Mouse (Mus musculus): ENCODE measurements around the gene Ank3.

Gene Ank3

GRCm38 (mm10) chr10:69962976-69963375 lies 564.4 kb downstream of the Ank3 start:
- DNase-seq (ENCODE audit: low read depth, low spot score), result no peak

DNA sequence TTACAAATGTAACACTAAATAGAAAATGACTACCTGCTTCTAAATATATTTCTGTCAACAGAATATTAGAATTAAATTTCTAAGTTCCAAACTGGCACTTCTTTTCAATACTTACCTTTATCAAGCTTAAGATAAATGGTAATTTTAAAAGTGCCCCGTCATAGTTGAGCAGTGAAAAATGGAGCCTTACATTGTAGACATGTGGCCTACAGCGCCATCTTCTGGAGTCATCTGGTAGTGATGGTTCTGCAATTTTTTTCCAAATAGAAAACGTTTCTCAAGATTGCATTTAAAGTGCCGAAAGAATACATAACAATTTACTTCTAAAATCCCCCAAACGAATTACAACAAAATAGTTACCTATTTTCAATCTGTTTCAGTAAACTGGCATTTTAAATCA lies 566.0 kb downstream of the Ank3 start:
- DNase-seq (ENCODE audit: low read depth, low spot score), result no peak

DNA sequence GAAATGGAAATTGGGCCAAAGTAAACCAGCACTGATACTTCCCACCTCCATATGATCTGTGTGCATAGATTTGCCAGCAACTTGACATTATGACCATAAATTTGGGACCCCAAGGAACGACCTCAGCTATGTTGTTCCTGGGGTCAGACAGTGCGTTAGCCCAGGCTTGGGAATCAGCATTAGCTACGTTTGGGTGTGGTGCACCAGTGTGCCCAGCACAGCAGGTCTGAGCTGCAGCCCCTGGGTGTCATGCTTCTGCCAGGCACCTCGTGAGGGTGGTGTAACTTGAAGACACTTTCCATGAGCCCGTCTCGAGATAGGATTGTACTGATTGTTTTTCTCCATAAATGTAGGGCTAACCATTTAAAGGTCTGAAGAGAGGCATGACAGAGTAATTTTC lies 566.5 kb downstream of the Ank3 start:
- no peak for DNase-seq (ENCODE audit: low read depth, low spot score)

GRCm38 (mm10) chr10:69967994-69968393 lies 569.4 kb downstream of the Ank3 start:
- DNase-seq (ENCODE audit: low read depth, low spot score), result no peak

GRCm38 (mm10) chr10:69979636-69980035 lies 581.1 kb downstream of the Ank3 start:
- no peak for DNase-seq (ENCODE audit: low read depth, low spot score)

GRCm38 (mm10) chr10:69981386-69982097 lies 583.0 kb downstream of the Ank3 start:
- no peak for DNase-seq (ENCODE audit: low read depth, low spot score)

- no peak for DNase-seq (ENCODE audit: low read depth, low spot score)
These were observed 584.1 kb downstream of the Ank3 start for GRCm38 (mm10) chr10:69982701-69983100.

DNA sequence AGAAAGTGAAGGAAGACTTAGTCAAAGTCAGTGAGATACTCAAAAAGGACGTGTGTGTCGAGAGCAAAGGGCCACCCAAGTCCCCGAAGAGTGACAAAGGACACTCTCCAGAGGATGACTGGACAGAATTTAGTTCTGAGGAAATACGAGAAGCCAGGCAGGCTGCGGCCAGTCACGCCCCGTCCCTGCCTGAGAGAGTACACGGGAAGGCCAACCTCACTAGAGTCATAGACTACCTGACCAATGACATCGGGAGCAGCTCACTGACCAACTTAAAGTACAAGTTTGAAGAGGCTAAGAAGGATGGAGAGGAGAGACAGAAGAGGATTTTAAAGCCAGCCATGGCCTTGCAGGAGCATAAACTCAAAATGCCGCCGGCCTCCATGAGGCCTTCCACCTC lies 588.9 kb downstream of the Ank3 start:
- no peak for DNase-seq (ENCODE audit: low read depth, low spot score)

DNA sequence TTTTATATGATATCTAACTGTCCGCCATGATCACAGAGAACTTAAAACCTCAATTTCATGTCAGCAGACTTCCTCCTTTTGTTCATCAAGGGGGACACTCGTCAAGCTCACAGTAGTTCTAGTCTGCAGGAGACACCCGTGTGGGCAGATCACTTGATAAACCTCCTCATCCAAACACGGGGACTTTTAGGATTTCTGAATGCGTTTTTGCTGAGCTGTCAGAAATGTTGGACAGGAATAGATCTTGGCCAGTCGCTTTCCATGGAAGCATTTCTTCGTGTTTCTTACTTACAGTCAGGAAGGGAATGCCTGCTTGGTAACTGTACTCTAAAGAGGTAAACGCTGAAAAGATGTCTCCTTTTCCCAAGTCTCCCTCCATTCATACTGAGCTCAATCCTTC lies 598.5 kb downstream of the Ank3 start:
- no peak for DNase-seq (ENCODE audit: low read depth, low spot score)

- no peak for DNase-seq (ENCODE audit: low read depth, low spot score)
These were observed 605.5 kb downstream of the Ank3 start for GRCm38 (mm10) chr10:70004058-70004457.

DNA sequence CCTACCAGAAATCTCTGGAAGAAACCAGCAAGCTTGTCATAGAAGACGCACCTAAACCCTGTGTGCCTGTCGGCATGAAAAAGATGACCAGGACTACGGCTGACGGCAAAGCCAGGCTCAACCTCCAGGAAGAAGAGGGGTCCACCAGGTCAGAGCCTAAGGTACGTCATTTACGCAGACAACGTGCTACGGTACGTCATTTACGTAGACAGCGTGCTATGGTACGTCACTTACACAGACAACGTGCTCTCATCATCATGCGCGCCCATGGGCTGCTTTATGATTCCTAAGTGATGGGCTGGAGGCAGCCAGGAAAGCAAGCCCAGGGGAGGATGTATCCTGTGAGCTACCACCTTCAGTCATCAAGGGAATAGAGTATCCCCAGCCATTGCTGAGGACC lies 606.3 kb downstream of the Ank3 start:
- no peak for DNase-seq (ENCODE audit: low read depth, low spot score)

DNA sequence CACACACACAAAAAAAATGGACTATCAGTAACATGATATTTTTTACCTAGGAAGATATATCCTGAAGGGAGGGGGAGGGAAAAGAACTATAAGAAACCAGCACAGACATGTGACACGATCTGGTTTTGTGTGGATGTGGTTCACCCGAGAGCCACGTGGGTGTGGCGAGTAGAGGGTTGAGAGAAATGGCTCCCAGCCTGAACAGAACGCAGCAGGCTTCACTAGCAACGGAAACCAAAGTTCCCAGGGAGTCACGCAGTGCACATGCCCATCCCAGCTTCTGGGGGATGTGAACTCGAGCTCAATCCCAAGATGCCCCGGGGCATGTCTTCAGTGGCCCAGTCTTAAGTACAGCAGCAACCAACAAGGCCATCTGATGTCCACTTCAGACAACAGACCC lies 607.8 kb downstream of the Ank3 start:
- no peak for DNase-seq (ENCODE audit: low read depth, low spot score)

DNA sequence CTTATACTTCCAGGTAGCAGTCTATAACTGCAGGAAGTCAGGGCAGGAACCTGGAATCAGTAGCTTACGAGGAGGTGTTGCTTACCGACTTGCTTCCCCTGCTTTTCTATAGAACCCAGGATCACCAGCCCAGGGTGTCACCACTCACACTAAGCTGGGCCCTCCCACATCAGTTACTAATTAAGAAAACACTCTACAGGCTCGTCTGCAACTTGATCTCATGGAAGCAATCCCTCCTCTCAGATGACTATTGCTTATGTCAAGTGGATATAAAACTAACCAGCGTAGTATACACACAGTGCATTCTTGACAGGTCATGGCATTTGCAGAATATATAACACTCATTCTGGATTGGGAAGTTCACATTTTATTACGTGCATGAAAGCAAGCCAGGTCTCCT lies 613.2 kb downstream of the Ank3 start:
- DNase-seq (ENCODE audit: low read depth, low spot score), result no peak

DNA sequence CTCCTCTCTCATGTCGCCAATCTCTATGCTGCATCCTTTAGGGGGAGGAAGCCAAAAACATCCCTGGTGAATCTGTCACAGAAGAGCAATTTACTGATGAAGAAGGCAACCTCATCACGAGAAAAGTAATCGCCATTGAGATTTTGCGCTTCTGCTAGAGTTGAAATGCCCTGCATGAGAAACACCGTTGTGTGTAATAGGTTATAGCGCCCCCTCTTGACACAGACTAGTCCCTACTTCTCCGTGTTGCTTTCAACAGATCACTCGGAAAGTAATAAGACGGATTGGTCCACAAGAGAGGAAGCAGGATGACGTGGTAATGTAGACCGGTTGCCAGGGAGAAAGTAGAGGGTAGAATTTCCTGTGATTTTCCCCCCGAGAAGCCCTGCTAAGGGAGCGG lies 615.4 kb downstream of the Ank3 start:
- DNase-seq (ENCODE audit: low read depth, low spot score), result no peak

- no peak for DNase-seq (ENCODE audit: low read depth, low spot score)
These were observed 616.6 kb downstream of the Ank3 start for GRCm38 (mm10) chr10:70015201-70015600.

GRCm38 (mm10) chr10:70018691-70019090 lies 620.1 kb downstream of the Ank3 start:
- no peak for DNase-seq (ENCODE audit: low read depth, low spot score)

GRCm38 (mm10) chr10:70021667-70022066 lies 623.1 kb downstream of the Ank3 start:
- peak; percentile 49 for DNase-seq (ENCODE audit: low read depth, low spot score)

DNA sequence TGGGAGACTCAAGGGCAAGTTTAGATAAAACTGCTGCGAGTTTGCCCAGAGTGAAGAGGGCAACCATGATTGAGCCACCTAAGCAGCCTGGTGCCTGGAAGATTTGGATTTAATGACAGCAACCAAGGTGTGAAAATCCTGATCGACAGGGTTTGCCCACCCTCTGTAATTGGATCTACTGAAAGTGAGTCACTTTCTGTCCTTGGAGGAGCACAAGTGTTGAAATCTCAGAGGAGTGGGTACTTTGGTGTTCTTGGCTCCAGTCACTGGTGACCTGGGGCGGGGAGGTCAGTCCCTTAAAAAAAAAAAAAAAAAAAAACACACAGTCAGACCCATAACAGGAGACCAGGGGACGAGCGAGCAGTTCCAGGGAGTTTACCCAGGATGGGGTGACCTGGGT lies 624.0 kb downstream of the Ank3 start:
- DNase-seq (ENCODE audit: low read depth, low spot score), result no peak

- no peak for DNase-seq (ENCODE audit: low read depth, low spot score)
These were observed 625.3 kb downstream of the Ank3 start for GRCm38 (mm10) chr10:70023861-70024260.

- no peak for DNase-seq (ENCODE audit: low read depth, low spot score)
These were observed 633.4 kb downstream of the Ank3 start for GRCm38 (mm10) chr10:70031942-70032341.

GRCm38 (mm10) chr10:70032982-70033381 lies 634.4 kb downstream of the Ank3 start:
- DNase-seq (ENCODE audit: low read depth, low spot score), result peak; percentile 62

DNA sequence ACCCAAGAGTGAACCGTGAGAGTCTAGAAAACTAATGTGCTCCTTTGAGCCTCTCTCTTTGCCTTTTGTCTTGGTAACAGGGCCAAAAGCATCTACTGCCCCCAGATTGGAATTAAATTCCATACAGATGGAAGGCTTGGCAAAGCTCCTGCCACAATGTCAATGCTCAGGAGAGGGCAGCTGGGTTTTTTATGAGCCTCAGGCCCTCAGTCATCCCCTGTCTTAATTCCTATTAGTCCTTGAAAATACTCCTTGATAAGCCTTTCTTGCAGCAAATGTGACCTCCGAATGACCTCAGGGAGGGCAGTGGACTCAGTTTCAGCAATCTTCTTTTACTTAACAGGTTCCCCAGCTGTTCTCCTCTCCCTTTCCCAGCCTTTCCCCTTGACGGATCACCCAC lies 635.3 kb downstream of the Ank3 start:
- no peak for DNase-seq (ENCODE audit: low read depth, low spot score)

DNA sequence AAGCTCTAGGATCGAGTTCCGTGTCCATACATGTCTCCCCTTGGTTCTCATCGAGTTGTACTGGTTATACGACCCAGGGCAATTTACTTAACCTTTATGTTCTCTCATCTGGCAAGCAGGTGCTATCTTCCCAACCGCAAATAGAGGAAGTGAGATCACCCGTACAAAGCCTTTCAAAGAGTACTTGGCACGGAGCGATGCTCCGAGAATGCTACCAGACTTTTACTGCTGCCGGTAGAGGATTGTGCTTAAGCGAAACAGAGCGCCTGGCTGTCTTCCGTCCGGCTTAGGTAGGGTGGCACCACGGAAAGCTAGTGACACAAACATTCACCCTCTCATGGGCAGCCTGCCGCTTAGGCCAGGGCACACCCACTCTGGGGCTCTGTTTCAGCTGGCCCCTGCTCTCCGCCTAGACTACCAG lies 641.3 kb downstream of the Ank3 start:
- DNase-seq (ENCODE audit: low read depth, low spot score), result peak; percentile 59

- no peak for DNase-seq (ENCODE audit: low read depth, low spot score)
These were observed 643.0 kb downstream of the Ank3 start for GRCm38 (mm10) chr10:70041562-70041961.

Measured in CD4-positive helper T cell, adult 2 months (primary cell).